Mouse (Mus musculus) forebrain, embryonic 10.5 days (tissue): ENCODE results near the gene Pcna. TPM values are rescaled to one million over a fixed set of nuclear protein-coding genes. Genes with fewer than 3 reads are reported as not detected.
"Not testable (repeated sequence)": the region's sequence is repeated elsewhere in the genome, so short reads cannot be mapped to it uniquely, and the experiment has no call there.

Source experiments
- DNase-seq: peaks from one replicate; pipeline ENCODE4 v3.0.0-alpha.2; 2017; ENCODE audit warnings: low spot score; ENCODE audit errors: extremely low spot score
- H3K27ac ChIP-seq: fragments of 300-500 bp; sonication (generic); 2 replicates; pipeline ENCODE4 v1.5.1; 2016; ENCODE audit warnings: mild to moderate bottlenecking
- H3K27me3 ChIP-seq: fragments of 300-500 bp; sonication (generic); 2 replicates; pipeline ENCODE4 v1.6.1; 2016; ENCODE audit warnings: mild to moderate bottlenecking; ENCODE audit not compliant: poor library complexity, severe bottlenecking
- H3K36me3 ChIP-seq: fragments of 300-500 bp; sonication (generic); replicated peaks from 2 replicates; pipeline ENCODE4 v1.6.1; 2016; ENCODE audit warnings: mild to moderate bottlenecking, moderate library complexity
- H3K4me1 ChIP-seq: fragments of 300-500 bp; sonication (generic); 2 replicates; pipeline ENCODE4 v1.6.1; 2016
- H3K4me3 ChIP-seq: fragments of 300-500 bp; sonication (generic); 2 replicates; pipeline ENCODE4 v1.5.1; 2016; ENCODE audit warnings: mild to moderate bottlenecking, moderate library complexity
- H3K9me3 ChIP-seq: fragments of 300-500 bp; sonication (generic); 2 replicates; pipeline ENCODE4 v1.6.1; 2016; ENCODE audit warnings: mild to moderate bottlenecking, moderate library complexity
- WGBS: fragments of 180-500 bp; shearing (Covaris S2); methylation state at CpG from one replicate; pipeline ENCODE4 v1.1.7; 2016; 5-methylcytosine and 5-hydroxymethylcytosine counted together
- polyA plus RNA-seq: library from polyadenylated mRNA; unstranded; fragments of >200 nt; fragmentation: Nextera tagmentation; extraction: Ambion mirVana; gene quantifications from 2 replicates; pipeline ENCODE4 v1.2.1, GENCODE M21; 2016

Pcna gene
- polyA plus RNA-seq, 1 experiment from 2014 or later: 470 TPM

DNA sequence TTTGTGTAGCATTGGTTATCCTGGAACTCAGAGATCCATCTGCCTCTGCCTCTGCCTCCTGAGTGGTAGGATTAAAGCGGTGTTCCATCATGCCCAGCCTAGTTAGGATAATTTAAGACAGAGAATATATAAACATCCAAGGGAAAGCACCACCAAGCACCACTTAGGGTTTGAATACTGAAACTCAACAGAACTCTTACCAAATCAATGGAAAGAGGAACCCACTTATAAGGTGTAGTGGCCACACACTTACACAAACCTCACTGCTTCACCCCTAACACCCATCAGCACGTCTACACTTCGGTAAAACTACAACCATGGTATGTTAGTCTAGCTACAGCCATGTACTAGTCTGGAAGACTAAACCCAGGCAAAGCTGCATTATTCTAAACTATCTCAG lies 9.7 kb downstream of the Pcna start:
- WGBS: 93% methylated on average over 3 of the region's 3 CpGs
- peaks cover 15% of the 10 kb centered on the region for H3K4me1 ChIP-seq
- peaks cover 52% of the 10 kb centered on the region for H3K36me3 ChIP-seq
- H3K9me3 ChIP-seq: no peaks in the 10 kb centered on the region
- H3K27me3 ChIP-seq: no peaks in the 10 kb centered on the region
- DNase-seq: no peak
- H3K4me3 ChIP-seq: no peak overlapping the region
- H3K27ac ChIP-seq: no peak overlapping the region

DNA sequence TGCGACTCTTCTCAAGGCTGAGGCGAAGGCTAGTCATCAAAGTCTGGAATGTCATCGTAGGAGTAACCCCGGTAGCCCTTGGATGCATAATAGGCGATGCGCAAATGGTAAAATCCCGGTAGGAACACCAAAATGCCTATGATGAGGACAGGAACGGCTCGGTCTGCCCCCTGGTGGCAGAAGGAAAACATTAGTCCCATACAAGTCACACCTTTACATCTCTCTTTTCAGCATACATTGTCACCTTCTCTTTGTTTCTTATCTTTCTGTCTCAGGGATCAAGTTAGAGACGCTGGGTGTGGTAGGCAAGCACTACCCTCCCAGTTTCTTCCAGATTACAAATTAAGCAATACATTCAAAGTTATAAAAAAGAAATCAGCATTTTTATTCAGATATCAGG lies 12.7 kb downstream of the Pcna start:
- DNase-seq: peak; percentile 41
- not testable (repeated sequence) for H3K9me3 ChIP-seq, H3K27me3 ChIP-seq, H3K27ac ChIP-seq, H3K4me1 ChIP-seq, H3K4me3 ChIP-seq
- WGBS: 33% methylated on average over 10 of the region's 10 CpGs
- peaks cover 39% of the 10 kb centered on the region for H3K36me3 ChIP-seq

DNA sequence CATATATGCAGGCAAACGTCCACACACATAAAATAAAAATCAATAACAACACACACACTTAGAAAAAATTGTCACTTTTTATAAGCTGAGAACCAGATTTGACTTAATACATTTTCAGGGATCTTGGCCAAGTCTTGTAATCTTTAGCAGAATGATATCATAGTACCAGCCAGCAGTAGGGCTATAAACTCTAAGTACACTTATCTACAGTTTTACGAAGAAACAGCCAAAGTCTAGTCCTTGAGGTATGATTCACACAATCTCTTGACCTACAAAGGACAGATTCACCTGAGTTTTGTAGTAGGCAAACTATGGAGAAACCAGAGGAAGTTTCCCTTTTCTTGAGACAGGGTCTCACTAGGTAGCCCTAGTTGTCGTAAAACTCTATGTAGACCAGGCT lies 13.7 kb downstream of the Pcna start:
- H3K27ac ChIP-seq: not testable (repeated sequence)
- peaks cover 30% of the 10 kb centered on the region for H3K36me3 ChIP-seq
- 88% methylated on average over 3 of the region's 3 CpGs for WGBS

DNA sequence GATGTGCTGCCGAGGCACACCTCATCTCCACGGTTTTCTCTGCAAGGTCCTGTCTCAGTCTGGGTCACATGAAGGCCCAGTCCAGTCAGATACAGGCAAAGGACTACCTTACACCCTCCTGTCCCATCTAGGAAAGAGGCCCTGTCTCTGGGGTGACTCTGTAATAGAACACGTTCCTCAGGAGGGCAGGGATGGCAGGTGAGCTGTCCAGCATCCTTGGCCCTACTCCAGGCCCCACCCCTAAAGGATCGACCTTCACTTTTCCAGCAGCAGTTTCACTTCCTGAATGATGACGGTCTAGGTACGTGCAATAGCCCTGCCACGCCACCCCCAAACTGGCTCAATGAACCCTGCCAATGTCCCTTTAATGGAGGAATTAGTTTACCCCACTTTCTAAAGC lies 17.1 kb downstream of the Pcna start:
- H3K4me1 ChIP-seq: peaks cover 11% of the 10 kb centered on the region; the same call in 1 of the 2 replicates
- no peak for DNase-seq
- no peak overlapping the region for H3K27ac ChIP-seq
- H3K9me3 ChIP-seq: no peaks in the 10 kb centered on the region
- H3K4me3 ChIP-seq: no peak overlapping the region
- H3K36me3 ChIP-seq: peaks cover 3% of the 10 kb centered on the region; the same call in 1 of the 2 replicates
- 78% methylated on average over 7 of the region's 7 CpGs for WGBS
- H3K27me3 ChIP-seq: no peaks in the 10 kb centered on the region

More for the DNA sequence above, 13.7 kb downstream of the Pcna start:
- H3K9me3 ChIP-seq, DNase-seq, H3K4me3 ChIP-seq, H3K27me3 ChIP-seq, H3K4me1 ChIP-seq: not testable (repeated sequence)

DNA sequence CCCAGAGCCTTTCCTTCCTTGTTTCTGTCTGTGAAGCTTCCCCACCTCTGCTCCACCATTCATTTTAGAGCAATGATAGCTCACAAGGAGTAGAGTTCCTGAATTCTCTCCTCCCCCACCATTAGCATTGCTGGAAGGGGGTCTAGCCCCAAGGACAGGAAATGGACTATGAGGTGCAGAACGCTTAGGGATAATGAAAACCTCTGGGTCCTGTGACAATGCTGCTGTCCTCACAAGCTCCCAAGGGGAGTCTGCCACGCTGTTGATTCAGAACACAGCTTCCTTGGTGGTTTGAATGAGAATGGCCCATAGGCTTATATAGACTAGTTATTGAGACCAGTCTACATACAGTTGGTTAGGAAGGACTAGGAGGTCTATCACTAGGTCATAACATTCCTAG lies 17.8 kb downstream of the Pcna start:
- no peak overlapping the region for H3K27ac ChIP-seq
- H3K4me1 ChIP-seq: peaks cover 11% of the 10 kb centered on the region; the same call in 1 of the 2 replicates
- H3K27me3 ChIP-seq: no peaks in the 10 kb centered on the region
- no peak overlapping the region for H3K4me3 ChIP-seq
- 58% methylated on average over 2 of the region's 2 CpGs for WGBS
- no peaks in the 10 kb centered on the region for H3K36me3 ChIP-seq
- DNase-seq: no peak
- H3K9me3 ChIP-seq: no peaks in the 10 kb centered on the region

DNA sequence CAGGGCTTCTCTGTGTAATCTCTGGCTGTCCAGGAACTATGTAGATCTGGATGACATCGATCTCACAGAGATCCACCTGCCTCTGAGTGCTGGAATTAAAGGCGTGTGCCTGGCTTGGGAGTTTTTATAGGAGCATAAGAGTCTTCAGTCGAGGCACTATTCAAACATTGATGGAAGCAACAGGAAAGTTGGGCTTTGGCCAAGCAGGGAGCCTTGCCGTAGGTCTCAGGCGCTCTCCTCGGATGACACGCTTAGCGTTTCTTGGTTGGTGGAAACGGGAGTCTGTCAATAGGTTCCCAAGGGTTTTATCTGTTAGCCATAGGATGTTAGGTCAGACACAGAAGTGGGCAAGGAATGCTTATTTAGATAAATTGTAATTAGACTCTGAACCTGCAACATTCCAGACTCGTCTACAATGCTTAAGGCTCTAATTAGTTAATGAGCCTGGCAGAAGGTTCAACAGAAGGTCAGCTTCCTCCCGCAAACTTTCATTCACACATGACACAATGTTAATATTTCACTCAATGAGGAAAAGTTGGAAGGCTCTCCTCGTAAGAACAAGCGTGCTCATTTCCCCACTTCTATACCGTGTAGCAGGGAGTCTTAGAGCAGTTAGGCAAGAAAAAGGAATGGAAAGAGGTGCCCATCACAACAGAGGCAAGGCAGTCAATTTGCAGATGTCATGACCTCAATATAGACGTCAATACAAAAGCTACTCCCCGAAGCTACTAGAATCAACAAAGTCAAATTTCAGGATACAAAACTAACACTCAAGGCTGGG lies 18.9 kb downstream of the Pcna start:
- WGBS: 77% methylated on average over 16 of the region's 16 CpGs
- Histone ChIP-seq H3K4me3 (no peak overlapping the region), H3K4me1 (peaks cover 11% of the 10 kb centered on the region; the same call in 1 of the 2 replicates), H3K27me3 (no peaks in the 10 kb centered on the region), H3K36me3 (no peaks in the 10 kb centered on the region), H3K27ac (no peak overlapping the region), H3K9me3 (no peaks in the 10 kb centered on the region)
- no peak for DNase-seq

DNA sequence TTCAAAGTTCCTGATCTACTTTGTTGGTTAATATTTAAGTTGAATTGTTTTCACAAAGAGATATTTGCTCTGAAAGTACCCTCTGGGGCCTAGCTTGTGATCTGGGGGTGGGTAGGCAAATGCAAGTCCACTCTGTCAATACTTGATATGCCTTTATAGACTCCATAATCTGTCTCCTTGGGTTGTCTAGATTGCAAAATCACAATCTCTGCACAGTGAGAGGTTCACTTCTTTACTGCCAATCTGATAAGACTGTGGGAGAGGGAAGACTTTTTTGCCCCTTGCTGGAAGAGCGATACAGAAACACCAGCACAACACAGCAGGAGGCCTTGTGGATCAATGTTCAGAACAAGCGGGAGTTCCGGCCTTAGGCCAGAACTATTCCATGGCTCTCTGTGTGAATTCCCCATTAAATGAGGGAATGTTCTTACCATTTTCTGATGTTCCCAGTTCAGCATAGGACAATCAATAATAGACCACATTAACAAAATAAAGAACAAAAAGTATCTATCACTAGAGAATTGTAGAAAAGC lies 20.6 kb downstream of the Pcna start:
- Histone ChIP-seq H3K27ac (no peak overlapping the region), H3K4me1 (peaks cover 11% of the 10 kb centered on the region; the same call in 1 of the 2 replicates), H3K27me3 (no peaks in the 10 kb centered on the region), H3K9me3 (no peaks in the 10 kb centered on the region), H3K4me3 (no peak overlapping the region), H3K36me3 (no peaks in the 10 kb centered on the region)
- no peak for DNase-seq
- WGBS: 76% methylated on average over 3 of the region's 3 CpGs

DNA sequence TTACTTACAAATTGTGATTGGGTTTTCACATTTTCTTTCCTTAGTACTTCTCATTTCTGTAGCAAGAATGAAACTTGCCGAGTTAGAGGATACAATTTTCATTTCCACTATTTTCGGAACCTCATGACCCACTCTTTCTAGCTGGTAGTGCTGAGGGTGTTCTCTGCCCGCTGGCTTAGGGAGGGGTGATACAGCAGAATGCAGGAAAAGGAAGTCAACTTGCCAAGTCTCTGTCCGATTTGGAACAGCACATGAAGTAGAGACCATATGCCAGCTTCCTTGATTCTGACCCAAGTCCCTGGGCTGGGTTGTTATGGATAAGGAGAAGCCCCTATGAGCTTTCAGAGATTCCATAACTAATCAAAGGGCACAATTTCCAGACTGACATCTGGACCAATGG lies 28.8 kb downstream of the Pcna start:
- 90% methylated on average over 4 of the region's 4 CpGs for WGBS
- Histone ChIP-seq H3K4me1 (no peaks in the 10 kb centered on the region), H3K27me3 (no peaks in the 10 kb centered on the region), H3K36me3 (no peaks in the 10 kb centered on the region), H3K27ac (no peak overlapping the region), H3K9me3 (no peaks in the 10 kb centered on the region), H3K4me3 (no peak overlapping the region)
- no peak for DNase-seq

DNA sequence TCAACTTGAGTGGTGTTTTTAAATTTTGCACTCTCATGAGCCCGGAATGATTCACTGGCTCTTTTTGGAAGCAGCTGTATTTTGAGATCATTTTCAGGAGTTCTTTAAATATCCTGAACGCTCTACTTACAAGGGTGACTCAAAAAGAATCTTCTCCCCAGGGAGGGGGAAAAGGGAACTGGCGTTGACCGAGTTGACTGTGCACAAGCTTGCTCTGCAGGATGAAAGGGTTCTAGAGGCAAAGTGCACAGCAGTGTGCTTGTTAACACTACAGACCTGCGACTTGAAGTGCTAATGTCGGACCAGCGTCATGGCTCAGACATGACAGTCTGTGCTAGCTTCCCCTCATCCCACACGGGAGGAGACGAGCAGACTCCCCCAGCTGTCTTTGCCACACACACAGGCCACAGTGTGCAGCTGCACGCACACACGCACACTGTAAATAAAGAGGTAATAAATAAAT lies 31.5 kb downstream of the Pcna start:
- 85% methylated on average over 11 of the region's 11 CpGs for WGBS
- Histone ChIP-seq H3K27me3 (no peaks in the 10 kb centered on the region), H3K9me3 (no peaks in the 10 kb centered on the region), H3K4me3 (no peak overlapping the region), H3K36me3 (no peaks in the 10 kb centered on the region), H3K4me1 (no peaks in the 10 kb centered on the region), H3K27ac (no peak overlapping the region)
- DNase-seq: no peak

DNA sequence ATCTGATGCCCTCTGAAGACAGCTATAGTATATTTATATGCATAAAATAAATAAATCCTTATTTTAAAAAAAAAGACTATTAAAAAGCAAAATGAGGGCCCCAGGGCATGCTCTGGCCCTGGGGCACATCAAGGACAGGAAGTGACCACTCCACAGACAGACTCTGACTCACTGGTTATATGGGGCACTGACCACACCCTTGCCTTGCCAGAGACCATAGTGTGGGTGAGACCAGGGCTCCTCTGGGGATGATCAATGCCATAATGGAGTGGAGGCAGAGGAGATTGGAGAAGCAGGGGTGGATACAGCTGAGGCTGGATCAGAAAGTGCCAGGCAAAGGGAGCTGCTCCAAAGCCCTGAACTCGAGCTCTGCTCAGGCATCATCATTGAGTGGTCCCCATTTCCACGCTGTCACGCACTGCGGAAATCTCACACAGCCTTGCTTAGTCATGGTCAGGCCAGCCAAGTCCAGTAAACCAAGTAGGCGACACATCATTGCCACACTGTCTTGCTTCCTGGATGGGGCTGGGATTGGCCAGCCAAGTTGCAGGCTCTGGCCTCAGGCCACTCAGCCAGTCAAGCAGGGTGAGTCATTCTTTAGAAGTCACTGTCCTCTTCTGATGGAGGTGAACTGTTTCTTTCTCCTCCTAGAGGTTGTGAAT lies 41.0 kb downstream of the Pcna start:
- H3K4me1 ChIP-seq: no peaks in the 10 kb centered on the region
- H3K27ac ChIP-seq: no peak overlapping the region
- no peaks in the 10 kb centered on the region for H3K27me3 ChIP-seq
- no peaks in the 10 kb centered on the region for H3K9me3 ChIP-seq
- WGBS: 87% methylated on average over 5 of the region's 5 CpGs
- DNase-seq: no peak
- H3K36me3 ChIP-seq: no peaks in the 10 kb centered on the region
- no peak overlapping the region for H3K4me3 ChIP-seq

DNA sequence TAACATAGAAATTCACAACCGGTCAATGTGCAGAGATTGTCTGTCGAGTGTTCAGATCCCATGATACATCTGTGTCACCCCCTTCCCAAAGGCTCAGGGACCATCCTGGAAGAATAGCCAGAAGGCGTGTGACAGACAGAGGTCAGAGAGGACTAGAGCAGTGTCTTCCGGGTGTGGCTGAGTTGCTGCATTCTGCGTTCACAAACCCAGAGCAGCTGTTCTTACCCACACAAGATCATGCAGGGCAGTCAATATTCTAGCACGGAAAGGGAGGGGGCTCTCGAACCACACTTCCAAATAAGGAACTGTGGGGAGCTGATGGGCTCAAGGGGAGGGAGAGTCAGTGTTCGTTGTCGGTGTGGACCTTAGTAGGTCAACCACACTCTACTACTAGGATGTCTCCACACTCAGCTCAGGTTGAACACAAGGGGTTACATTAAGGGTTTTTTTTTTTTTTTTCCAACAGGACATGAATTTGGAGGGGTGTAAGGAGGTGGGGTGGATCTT lies 42.3 kb downstream of the Pcna start:
- WGBS: 89% methylated on average over 9 of the region's 9 CpGs
- Histone ChIP-seq H3K9me3 (no peaks in the 10 kb centered on the region), H3K4me1 (no peaks in the 10 kb centered on the region), H3K4me3 (no peak overlapping the region), H3K27ac (no peak overlapping the region), H3K36me3 (no peaks in the 10 kb centered on the region), H3K27me3 (no peaks in the 10 kb centered on the region)
- DNase-seq: no peak

DNA sequence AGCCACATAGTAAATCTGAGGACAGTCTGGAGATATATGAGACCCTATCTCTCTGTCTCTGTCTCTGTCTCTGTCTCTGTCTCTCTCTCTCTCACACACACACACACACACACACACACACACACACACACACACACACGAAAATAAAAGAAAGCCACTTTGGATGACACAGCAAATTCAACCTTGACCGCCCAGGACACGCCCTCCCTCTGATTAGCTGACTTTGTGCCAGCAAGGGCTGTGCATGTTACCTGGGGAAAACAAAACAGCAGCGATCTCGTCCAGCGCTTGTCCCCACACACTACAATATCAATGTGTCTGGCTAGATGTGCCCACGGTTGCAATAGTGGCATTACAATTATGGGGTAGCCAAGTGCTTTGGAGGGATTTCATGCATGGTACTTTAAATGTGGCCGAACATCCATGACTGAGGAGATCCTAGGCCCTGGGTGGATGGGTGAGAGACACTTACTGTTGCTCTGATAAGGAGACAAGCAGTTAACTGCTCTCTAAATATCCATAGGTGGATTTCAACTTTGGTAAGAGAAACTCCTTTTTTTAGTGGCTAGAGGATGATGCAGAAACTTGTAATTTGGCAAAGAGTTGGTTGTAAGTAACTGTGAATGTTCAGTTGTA lies 44.8 kb downstream of the Pcna start:
- H3K9me3 ChIP-seq: no peaks in the 10 kb centered on the region
- no peaks in the 10 kb centered on the region for H3K27me3 ChIP-seq
- 86% methylated on average over 8 of the region's 8 CpGs for WGBS
- H3K27ac ChIP-seq: no peak overlapping the region
- H3K4me3 ChIP-seq: no peak overlapping the region
- DNase-seq: no peak
- H3K4me1 ChIP-seq: no peaks in the 10 kb centered on the region
- H3K36me3 ChIP-seq: no peaks in the 10 kb centered on the region
